Mouse (Mus musculus): ENCODE data around the gene Slc6a13. TPM values are rescaled to one million over a fixed set of nuclear protein-coding genes. Genes with fewer than 3 reads are reported as not detected.

The Slc6a13 gene
- polyA plus RNA-seq, 1 experiment, result not detected

DNA sequence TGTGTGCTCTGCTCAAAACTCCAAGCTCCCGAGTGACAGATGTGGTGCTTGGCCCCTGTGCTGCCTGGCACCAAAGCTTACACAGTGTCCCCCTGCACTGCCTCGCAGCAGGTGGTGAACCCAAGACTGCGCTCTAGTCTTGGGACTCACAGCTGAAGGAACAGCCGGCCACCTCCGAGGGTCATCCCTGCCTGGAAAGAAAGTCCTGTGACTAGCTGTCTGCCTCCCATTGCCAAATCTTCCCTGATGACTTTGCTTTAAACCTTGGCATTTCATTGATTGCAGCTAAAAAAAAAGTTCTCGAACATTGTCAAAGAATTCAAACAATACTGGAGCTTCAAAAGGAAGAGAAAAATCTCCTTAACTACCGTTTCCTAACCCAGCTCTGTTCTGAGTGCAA, 710 bp upstream of the Slc6a13 start:
- H3K27me3 ChIP-seq (ENCODE audit: control insufficient read depth, insufficient read depth, insufficient read length), result peaks cover 20% of the 10 kb centered on the region
- no peak overlapping the region for H3ac ChIP-seq (ENCODE audit: control insufficient read depth, insufficient read length, low read depth)
- H3K79me3 ChIP-seq (ENCODE audit: low read depth), result no peaks in the 10 kb centered on the region
- H3K36me3 ChIP-seq (ENCODE audit: control insufficient read depth, insufficient read depth), result no peaks in the 10 kb centered on the region
- H3K4me3 ChIP-seq (ENCODE audit: insufficient read depth, poor library complexity, severe bottlenecking), result no peak overlapping the region
- H3K79me2 ChIP-seq (ENCODE audit: control insufficient read depth, insufficient read depth), result no peaks in the 10 kb centered on the region
- no peak for TF ChIP-seq MYOD1 (IDR thresholded peaks at IDR 0.05; ENCODE audit: control insufficient read depth, insufficient read length, low read depth)
- no peak for TF ChIP-seq MAX (IDR thresholded peaks at IDR 0.05)
- no peak for TF ChIP-seq CTCF (IDR thresholded peaks at IDR 0.05; ENCODE audit: control insufficient read depth, insufficient read depth, insufficient read length)
- no peak for TF ChIP-seq MYOG (IDR thresholded peaks at IDR 0.05; ENCODE audit: control insufficient read depth, extremely low read depth, insufficient read length)
- no peak for TF ChIP-seq CEBPB (IDR thresholded peaks at IDR 0.05; ENCODE audit: low read depth)
- no peak for TF ChIP-seq USF1 (IDR thresholded peaks at IDR 0.05; ENCODE audit: low read depth)
- no peak for TF ChIP-seq FOSL1 (IDR thresholded peaks at IDR 0.05; ENCODE audit: insufficient read depth, low read length, poor library complexity, severe bottlenecking)

DNA sequence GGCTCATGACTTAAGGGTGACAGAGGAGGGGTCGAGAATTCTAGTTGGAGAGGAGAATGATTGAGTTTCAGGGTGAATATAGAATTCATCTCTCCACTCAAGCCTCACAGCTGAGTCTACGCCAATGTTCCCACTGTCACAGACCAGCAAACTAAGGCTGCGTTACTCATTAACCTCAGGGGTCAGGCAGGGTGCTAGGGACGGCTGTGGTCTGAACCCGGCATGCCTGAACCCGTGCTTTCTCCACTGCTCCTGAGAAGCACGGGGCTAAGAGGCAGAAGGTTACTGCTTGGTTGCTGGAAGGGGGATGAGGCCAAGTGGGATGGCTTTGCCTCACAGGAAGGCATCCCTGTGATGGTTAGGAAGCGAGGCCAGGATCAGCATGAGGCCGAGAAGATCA, 477 bp downstream of the Slc6a13 start:
- Histone ChIP-seq H3K79me3 (ENCODE audit: low read depth) (no peaks in the 10 kb centered on the region), H3K79me2 (ENCODE audit: control insufficient read depth, insufficient read depth) (no peaks in the 10 kb centered on the region), H3K4me3 (ENCODE audit: insufficient read depth, poor library complexity, severe bottlenecking) (no peak overlapping the region), H3ac (ENCODE audit: control insufficient read depth, insufficient read length, low read depth) (no peak overlapping the region), H3K27me3 (ENCODE audit: control insufficient read depth, insufficient read depth, insufficient read length) (peaks cover 20% of the 10 kb centered on the region), H3K36me3 (ENCODE audit: control insufficient read depth, insufficient read depth) (no peaks in the 10 kb centered on the region)
- TF ChIP-seq MAX (IDR thresholded peaks at IDR 0.05) (no peak), MYOD1 (IDR thresholded peaks at IDR 0.05; ENCODE audit: control insufficient read depth, insufficient read length, low read depth) (no peak), CTCF (IDR thresholded peaks at IDR 0.05; ENCODE audit: control insufficient read depth, insufficient read depth, insufficient read length) (no peak), CEBPB (IDR thresholded peaks at IDR 0.05; ENCODE audit: low read depth) (no peak), MYOG (IDR thresholded peaks at IDR 0.05; ENCODE audit: control insufficient read depth, extremely low read depth, insufficient read length) (no peak), FOSL1 (IDR thresholded peaks at IDR 0.05; ENCODE audit: insufficient read depth, low read length, poor library complexity, severe bottlenecking) (no peak), USF1 (IDR thresholded peaks at IDR 0.05; ENCODE audit: low read depth) (no peak)

DNA sequence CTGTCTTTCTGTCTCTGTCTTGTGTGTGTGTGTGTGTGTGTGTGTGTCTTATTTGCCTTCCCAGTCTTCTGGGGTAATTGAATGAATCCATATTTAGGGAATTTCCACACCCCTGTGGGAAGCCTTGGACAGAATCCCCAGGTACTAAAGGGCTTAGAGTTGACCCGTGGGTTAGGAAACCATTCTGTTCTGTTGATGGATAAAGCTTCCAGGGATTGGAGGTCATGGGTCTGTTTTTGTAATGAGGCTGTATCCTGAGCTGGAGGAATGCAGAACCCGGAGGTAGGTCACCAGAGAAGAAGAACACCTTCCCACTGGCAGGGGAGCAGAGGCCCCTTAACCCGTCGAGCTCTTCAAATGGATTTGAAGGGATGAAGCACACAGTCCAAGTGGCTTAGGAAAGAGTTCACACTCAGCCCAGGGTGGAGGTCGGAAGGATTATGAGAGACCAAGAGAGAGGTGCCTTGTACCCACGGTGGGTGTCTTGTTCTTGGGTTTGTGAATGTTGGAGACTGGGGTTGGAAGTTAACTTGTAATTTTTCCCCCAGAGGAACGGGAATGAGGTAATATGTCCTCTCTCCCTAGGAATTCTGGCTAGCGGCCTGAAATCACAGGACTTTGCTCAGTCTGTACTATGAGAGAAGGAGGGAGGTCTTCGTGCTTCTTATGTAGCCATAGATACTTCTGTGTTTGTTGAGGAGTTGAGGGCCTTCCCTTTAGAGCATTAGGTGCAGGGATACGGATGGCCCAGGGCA, 3.6 kb downstream of the Slc6a13 start:
- no peak overlapping the region for H3K4me3 ChIP-seq (ENCODE audit: insufficient read depth, poor library complexity, severe bottlenecking)
- H3ac ChIP-seq (ENCODE audit: control insufficient read depth, insufficient read length, low read depth), result no peak overlapping the region
- TF ChIP-seq USF1 (IDR thresholded peaks at IDR 0.05; ENCODE audit: low read depth), result no peak
- no peak for TF ChIP-seq MYOD1 (IDR thresholded peaks at IDR 0.05; ENCODE audit: control insufficient read depth, insufficient read length, low read depth)
- TF ChIP-seq MAX (IDR thresholded peaks at IDR 0.05), result no peak
- TF ChIP-seq MYOG (IDR thresholded peaks at IDR 0.05; ENCODE audit: control insufficient read depth, extremely low read depth, insufficient read length), result no peak
- no peak for TF ChIP-seq CTCF (IDR thresholded peaks at IDR 0.05; ENCODE audit: control insufficient read depth, insufficient read depth, insufficient read length)
- TF ChIP-seq CEBPB (IDR thresholded peaks at IDR 0.05; ENCODE audit: low read depth), result no peak
- no peak for TF ChIP-seq FOSL1 (IDR thresholded peaks at IDR 0.05; ENCODE audit: insufficient read depth, low read length, poor library complexity, severe bottlenecking)
- H3K27me3 ChIP-seq (ENCODE audit: control insufficient read depth, insufficient read depth, insufficient read length), result peaks cover 17% of the 10 kb centered on the region
- H3K36me3 ChIP-seq (ENCODE audit: control insufficient read depth, insufficient read depth), result no peaks in the 10 kb centered on the region
- H3K79me2 ChIP-seq (ENCODE audit: control insufficient read depth, insufficient read depth), result no peaks in the 10 kb centered on the region
- H3K79me3 ChIP-seq (ENCODE audit: low read depth), result no peaks in the 10 kb centered on the region

DNA sequence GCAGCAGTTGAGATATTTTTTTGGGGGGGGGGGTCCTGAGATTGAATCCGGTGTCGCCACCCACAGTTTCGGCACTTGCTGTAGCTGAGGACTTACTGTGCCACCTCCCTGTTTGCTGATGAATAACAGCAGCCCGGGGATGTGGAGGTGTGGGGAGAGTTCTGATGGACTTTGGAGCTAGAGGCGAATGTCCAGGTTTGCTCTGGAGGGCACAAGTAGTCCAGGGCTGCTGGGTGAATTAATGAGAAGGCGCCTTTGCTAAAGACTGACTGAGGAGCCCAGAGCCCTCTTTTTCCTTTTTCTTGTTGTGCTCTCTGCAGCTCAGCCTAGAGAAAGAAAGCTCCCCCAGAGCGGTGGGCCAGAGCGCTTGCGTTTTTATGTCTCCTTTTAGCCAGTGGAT, 4.6 kb downstream of the Slc6a13 start:
- peaks cover 19% of the 10 kb centered on the region for H3K27me3 ChIP-seq (ENCODE audit: control insufficient read depth, insufficient read depth, insufficient read length)
- no peaks in the 10 kb centered on the region for H3K79me3 ChIP-seq (ENCODE audit: low read depth)
- no peaks in the 10 kb centered on the region for H3K79me2 ChIP-seq (ENCODE audit: control insufficient read depth, insufficient read depth)
- no peaks in the 10 kb centered on the region for H3K36me3 ChIP-seq (ENCODE audit: control insufficient read depth, insufficient read depth)
- H3ac ChIP-seq (ENCODE audit: control insufficient read depth, insufficient read length, low read depth), result no peak overlapping the region
- no peak for TF ChIP-seq CEBPB (IDR thresholded peaks at IDR 0.05; ENCODE audit: low read depth)
- TF ChIP-seq MYOD1 (IDR thresholded peaks at IDR 0.05; ENCODE audit: control insufficient read depth, insufficient read length, low read depth), result no peak
- no peak for TF ChIP-seq CTCF (IDR thresholded peaks at IDR 0.05; ENCODE audit: control insufficient read depth, insufficient read depth, insufficient read length)
- no peak for TF ChIP-seq USF1 (IDR thresholded peaks at IDR 0.05; ENCODE audit: low read depth)
- TF ChIP-seq FOSL1 (IDR thresholded peaks at IDR 0.05; ENCODE audit: insufficient read depth, low read length, poor library complexity, severe bottlenecking), result no peak
- no peak for TF ChIP-seq MYOG (IDR thresholded peaks at IDR 0.05; ENCODE audit: control insufficient read depth, extremely low read depth, insufficient read length)
- TF ChIP-seq MAX (IDR thresholded peaks at IDR 0.05), result no peak
- H3K4me3 ChIP-seq (ENCODE audit: insufficient read depth, poor library complexity, severe bottlenecking), result no peak overlapping the region

DNA sequence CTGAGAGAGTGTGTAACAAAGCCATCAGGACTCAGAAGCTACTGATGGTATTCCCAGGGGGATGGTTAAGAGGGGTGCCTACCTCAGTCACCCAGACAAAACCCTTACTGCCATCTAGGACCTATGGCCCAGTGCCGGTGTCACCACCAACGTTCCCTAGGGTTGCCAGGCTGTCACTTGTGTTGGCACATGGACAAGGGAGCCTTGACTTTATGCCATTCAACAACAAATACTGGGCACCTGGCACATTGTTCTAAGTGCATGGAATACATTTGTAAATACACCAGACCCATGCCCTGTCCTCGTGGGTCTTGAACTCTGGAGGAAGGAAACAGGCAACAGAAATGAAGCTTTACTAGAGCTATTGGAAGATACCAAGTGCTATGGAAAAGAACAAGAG, 5.5 kb downstream of the Slc6a13 start:
- Histone ChIP-seq H3ac (ENCODE audit: control insufficient read depth, insufficient read length, low read depth) (no peak overlapping the region), H3K79me2 (ENCODE audit: control insufficient read depth, insufficient read depth) (no peaks in the 10 kb centered on the region), H3K36me3 (ENCODE audit: control insufficient read depth, insufficient read depth) (no peaks in the 10 kb centered on the region), H3K79me3 (ENCODE audit: low read depth) (no peaks in the 10 kb centered on the region), H3K27me3 (ENCODE audit: control insufficient read depth, insufficient read depth, insufficient read length) (peaks cover 11% of the 10 kb centered on the region), H3K4me3 (ENCODE audit: insufficient read depth, poor library complexity, severe bottlenecking) (no peak overlapping the region)
- no peak for TF ChIP-seq MYOD1 (IDR thresholded peaks at IDR 0.05; ENCODE audit: control insufficient read depth, insufficient read length, low read depth)
- no peak for TF ChIP-seq FOSL1 (IDR thresholded peaks at IDR 0.05; ENCODE audit: insufficient read depth, low read length, poor library complexity, severe bottlenecking)
- TF ChIP-seq CEBPB (IDR thresholded peaks at IDR 0.05; ENCODE audit: low read depth), result no peak
- TF ChIP-seq MAX (IDR thresholded peaks at IDR 0.05), result no peak
- no peak for TF ChIP-seq USF1 (IDR thresholded peaks at IDR 0.05; ENCODE audit: low read depth)
- TF ChIP-seq CTCF (IDR thresholded peaks at IDR 0.05; ENCODE audit: control insufficient read depth, insufficient read depth, insufficient read length), result no peak
- TF ChIP-seq MYOG (IDR thresholded peaks at IDR 0.05; ENCODE audit: control insufficient read depth, extremely low read depth, insufficient read length), result no peak

Data from C2C12 (cell line).